Mouse (Mus musculus) liver (tissue): ENCODE results near the gene Fgfr4.

Experiments used
- DNase-seq: peaks from one replicate; pipeline ENCODE4 v3.0.0-alpha.2; 2020; ENCODE audit warnings: mixed read lengths

Gene Fgfr4

DNA sequence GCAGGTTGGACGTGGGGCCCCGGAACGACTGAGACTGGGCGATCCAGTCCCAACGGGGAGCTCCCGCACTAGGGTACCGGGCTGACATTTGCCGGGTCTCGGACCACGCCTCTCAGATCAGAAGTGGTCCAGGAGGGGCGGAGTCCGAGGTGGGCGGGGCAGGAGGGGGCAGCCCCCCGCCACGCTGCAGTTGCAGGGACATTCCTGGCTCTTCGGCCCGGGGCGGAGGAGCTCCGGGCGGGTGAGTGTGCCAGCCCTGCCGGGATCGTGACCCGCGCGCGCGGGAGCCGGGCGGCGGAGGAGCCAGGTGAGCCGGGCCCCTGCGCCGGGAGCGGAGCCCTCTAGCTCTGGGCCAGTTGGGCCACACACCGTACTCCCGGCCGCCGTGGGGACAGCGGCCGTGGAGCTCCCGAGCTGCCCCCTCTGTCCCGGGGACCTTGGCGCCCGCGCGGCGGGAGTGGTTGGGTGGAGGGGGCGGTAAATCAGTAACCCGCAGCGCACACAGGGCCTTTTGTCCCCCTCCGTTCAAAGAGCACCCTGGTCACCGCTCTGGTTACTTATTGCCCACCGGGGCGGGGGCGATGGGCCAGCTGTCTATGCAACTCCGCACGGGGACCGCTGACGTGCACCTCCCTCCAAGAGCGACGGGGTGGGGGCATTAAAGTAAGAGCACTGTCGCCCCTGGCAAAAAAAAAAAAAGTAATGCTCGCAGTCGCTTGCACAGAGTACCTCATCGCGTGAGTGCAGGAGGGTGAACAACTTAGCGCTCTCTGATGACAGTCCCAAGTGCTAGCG is at the start of gene Fgfr4:
Fgfr4 (plus strand) TSS at position 20 of the 795 bp plus-strand sequence.
- peak; percentile 70 for DNase-seq

DNA sequence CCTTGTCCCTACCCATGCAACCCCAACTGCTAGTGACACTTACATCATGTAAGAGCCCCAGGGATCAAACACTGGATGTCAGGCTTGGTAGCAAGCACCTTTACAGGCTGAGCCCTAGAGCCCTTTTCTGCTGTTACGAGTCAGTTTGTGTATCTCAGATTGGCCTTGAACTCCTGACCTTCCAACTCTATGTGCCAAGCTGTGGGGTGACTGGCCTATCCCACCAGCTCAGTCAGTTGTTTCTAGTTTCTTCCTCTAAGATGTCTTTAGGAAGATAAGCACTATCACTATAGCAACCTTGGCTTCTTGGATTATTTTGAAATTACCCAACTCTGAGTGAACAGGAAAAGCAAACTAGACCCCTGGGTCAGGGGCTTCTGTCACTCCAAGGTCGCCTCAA is 49.1 kb upstream of the Fgfr4 start:
- DNase-seq = no peak

DNA sequence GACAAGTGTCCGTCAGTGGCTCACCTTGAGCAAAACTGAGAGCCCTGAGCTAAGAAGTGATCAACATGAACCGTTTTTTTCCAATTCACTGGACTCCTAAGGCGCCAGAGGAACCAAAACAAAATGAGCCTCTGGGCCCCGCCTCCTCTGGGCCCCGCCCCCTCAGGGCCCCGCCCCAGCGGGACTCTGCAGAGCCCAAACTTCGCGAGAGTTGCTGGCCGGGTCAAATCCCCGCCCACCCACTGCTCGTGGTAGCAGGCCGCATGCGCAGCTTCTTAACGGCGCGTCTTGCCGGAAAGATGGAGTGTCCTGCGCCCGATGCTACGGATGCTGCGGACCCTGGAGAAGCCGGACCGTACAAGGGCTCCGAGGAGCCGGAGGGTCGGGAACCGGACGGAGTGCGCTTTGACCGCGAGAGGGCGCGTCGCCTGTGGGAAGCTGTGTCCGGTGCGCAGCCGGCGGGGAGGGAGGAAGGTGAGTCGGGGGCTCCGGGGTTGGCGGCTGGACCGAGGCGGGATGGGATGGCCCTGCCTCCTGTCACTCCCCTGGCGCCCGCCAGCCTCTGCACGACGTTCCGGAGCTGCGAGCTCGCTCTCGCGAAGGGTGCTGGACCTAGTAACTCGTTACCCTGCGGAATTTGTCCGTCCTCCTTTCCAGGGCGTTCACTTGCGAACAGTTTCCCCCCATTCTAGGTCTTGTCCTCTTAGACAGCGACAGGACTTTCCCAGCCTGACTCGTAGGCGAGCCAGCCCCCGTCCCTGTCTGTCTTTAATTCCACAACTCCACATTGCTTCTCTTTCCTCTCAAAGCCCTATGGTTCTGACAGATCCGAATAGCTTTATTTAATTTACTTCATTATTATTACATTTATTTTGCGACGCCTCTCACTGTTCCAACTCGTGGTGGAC is 47.1 kb upstream of the Fgfr4 start, which contains the start of gene Zfp346:
Zfp346 (plus strand) TSS at position 267 of the 908 bp plus-strand sequence.
- DNase-seq = peak; percentile 99

DNA sequence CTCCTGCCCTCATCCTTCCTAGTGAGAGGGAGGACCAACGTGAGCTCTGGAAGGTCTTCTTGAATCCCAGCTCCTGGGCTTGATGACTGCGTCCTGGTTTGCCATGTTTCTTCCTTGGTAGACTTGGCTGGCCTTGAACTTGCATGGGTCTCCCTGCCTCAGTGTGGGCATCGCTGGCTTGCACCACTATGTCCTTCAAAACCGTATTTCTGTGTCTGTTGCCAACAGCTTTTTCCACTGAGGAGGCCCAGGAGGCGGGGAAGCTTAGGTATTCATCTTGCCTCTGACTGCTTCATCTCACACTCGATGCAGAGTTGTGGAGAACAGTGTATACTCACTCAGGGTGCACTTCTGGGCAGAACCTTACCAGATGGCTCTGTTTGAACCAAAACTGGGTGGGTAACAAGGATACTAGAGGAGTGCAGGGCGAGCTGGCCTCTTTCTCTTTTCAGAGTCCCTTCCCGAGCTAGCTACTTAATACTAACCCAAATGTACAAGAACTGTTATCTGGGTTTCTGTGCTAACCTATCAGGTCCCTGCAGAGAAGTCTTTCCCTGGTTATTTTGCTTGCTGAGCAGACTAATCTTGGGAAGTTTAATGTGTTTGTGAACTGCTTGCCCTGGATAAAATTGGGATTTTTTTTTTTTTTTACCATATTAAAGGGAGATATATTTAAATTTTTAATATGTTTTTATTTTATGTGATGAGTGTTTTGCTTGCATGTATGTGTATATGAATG is 46.3 kb upstream of the Fgfr4 start:
- DNase-seq = peak; percentile 24

DNA sequence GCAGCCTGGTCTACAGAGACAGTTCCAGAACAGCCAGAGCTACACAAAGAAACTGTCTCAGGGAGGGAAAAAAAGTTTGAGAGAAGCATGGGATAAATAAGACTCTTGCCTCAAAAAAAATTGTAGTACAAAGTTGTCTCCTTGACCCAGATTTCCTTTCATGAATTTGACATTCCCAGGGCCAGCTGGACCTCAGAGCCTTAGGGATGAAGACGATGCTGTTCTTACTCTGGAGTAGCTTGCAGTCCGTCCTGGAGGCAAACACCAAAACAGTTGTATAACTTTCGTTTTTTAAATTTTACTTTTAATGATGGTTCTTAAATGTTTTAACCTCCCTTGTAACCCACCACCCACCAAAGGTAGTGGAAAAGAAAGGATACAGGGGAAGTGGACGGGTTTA is 45.3 kb upstream of the Fgfr4 start:
- DNase-seq = no peak

DNA sequence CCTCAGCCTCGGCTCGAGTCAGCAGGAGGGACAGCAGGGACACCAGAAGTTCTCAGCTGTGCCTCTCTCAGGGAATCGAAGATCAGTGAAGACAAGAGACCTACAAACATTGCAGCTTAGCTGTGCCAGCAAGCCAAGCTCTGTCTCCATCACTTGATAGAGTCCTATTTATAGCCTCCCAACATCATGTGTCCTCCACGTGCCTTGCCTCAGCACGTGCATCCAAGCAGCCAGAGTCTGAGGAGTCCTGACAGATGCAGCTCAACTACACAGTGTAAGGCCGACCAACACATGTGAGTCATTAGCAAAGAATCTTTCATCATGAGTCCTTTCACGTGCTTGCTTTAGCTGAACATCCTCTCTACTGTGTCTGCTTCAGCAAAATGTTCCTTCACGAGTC is 44.7 kb upstream of the Fgfr4 start:
- no peak for DNase-seq

DNA sequence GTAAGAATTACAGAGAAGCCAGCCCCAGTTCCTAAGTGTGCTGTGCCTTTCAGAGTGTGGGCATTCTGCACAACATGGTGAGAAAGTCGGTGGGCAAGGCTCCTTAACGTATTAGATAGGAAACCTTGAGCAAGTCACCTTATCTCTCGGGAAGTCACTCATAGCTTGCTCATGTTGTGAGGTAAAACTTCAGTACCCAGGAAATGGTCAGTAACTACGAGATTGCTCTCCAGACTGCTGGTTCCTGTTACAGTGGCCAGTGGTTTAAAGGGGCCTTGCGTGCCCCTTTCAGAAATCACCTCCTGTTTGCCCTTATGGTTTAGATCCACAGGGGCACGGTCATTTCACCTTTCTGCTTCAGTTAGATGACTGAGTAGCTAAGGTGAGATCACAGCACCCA is 38.1 kb upstream of the Fgfr4 start:
- no peak for DNase-seq

DNA sequence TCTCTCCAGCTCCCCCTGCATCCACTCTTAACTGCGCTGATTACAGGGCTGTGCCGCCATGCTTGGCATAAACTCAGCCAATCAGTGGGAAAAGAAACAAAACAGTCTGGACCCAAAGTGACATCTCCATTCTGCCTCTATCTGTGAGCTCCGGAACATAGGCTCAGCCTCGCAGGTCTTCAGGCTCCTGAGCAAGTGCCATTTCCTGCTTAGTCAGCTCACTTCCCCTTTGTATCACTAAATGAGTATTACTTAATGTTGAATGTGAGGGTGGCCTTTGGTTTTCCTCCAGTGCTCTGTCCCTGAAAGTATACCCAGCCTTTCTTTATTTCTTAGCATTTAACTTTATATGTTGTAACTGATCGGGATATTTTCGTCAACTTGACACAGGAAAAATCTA is 27.5 kb upstream of the Fgfr4 start:
- DNase-seq = no peak

DNA sequence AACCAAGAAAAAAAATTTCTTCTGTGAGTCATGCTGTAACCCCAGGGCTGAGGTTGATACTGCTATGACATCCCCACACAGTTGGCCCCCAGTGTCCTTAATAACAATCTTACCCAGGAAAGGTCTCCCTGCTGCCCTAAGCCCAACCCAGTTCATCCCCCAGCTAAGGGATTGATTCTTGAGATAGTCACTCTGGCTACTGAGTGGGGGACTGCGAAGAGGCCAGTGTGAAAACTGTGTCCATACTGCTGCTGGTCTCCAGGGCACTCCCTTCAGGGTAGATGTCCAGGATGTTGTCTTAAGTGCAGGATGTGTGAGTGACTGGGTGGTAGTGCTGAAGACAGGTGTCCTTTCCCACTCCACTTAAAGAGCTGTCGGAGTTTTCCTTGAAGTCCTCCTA is 19.0 kb upstream of the Fgfr4 start, which contains the start of gene Gm17617:
Gm17617 (minus strand) TSS at position 101 of the 400 bp plus-strand sequence.
- no peak for DNase-seq

DNA sequence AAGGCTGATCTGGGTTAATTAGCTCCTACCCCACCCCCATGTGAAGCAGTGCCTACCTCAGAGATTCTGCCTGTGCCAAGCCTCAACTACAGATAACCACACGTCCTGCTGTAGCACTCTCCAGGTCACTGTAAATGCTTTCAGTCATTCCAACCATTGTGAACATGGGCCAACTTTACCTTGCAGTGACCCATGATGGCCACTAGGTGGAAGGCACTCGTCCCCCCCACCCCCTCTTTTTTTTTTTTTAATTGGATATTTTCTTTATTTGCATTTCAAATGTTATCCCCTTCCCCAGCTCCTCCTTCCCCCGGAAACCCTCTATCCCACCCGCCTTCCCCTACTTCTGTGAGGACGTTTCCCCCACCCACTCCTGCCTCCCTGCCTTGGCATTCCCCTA is 17.1 kb upstream of the Fgfr4 start:
- no peak for DNase-seq

DNA sequence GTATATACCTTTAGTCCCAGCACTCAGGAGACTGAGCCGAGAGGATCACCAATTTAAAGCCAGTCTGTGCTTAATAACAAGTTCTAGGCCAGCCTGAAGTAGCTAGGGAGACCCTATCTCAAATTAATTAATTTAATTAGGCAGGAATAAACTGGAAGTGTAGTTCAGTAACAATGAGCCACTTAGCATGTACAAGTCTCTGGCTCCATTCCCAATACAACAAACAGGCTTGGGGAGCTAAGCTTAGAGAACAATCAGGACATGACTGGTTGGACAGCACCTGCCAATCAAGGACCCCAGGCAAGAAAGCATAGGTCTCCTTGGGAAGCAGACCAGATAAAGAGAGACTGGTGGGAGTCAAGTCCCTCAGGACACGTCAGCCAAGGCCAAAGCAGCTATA is 12.2 kb upstream of the Fgfr4 start:
- no peak for DNase-seq

DNA sequence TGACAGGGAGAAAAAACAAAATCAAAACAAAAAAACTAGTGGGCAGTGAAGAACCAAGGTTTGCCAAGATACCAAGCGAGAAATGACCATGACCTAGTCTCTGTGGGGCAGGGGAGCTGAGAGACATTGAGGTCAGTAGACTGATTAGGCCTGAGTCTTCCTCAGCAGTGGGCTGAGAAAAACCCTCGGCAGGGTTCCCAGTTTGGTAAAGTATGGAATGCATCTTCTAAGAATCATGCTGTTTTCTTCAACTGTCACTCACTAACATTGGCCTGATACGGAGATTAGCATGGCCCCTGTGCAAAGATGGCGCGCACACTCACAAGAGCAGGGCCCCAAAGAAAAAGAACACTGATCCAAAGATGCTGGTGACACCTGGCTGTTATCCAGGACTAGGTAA is 1.5 kb downstream of the Fgfr4 start:
- no peak for DNase-seq

DNA sequence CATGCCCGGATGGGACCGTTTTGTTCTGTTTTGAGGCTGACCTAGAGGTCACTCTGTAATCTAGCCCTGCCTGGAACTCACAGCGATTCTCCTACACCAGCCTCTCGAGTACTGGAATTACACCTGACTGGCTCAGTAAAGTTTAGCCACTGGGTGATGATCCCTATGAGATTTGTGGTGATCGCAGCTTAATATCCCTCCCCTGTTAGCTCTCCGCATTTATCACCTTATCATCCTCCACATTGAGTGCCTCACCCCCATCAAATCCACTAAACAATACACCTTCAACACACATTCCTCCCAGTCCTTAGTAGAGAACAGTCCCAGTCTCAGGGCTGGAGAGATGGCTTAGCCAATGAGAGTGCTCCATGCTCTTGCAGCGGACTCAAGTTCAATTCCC is 9.9 kb downstream of the Fgfr4 start:
- DNase-seq = no peak

DNA sequence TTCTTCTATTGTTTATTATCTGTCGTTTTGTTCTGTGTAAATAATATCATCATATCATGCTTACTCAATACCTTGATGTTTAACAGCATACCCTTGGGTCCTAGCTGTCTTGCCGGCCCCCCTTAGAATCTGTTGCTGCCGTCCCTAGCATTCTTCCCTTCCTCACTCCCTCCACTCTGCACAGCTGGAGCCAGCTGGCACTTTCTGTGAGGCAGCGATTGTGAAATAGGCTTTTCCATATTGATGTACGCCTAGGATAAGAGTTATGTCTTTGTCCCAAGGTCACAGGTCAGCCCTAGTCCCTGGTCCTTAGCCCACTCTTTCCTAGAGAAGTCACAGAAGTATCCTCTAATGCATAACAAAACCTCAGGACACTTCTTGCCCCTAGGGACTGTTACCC is 11.1 kb downstream of the Fgfr4 start:
- DNase-seq = no peak

DNA sequence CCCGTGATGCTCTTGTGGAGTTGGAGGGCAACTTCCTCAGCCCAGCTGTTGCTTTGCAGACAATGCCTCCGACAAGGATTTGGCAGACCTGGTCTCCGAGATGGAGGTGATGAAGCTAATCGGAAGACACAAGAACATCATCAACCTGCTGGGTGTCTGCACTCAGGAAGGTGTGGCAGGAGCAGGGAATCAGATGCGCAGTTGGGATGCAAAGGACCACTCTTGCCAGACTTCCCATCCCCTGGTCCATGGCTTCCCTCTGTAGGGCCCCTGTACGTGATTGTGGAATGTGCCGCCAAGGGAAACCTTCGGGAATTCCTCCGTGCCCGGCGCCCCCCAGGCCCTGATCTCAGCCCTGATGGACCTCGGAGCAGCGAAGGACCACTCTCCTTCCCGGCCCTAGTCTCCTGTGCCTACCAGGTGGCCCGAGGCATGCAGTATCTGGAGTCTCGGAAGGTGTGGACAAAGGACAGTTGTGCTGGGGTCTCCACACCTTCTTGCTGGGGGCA is 13.4 kb downstream of the Fgfr4 start:
- no peak for DNase-seq

DNA sequence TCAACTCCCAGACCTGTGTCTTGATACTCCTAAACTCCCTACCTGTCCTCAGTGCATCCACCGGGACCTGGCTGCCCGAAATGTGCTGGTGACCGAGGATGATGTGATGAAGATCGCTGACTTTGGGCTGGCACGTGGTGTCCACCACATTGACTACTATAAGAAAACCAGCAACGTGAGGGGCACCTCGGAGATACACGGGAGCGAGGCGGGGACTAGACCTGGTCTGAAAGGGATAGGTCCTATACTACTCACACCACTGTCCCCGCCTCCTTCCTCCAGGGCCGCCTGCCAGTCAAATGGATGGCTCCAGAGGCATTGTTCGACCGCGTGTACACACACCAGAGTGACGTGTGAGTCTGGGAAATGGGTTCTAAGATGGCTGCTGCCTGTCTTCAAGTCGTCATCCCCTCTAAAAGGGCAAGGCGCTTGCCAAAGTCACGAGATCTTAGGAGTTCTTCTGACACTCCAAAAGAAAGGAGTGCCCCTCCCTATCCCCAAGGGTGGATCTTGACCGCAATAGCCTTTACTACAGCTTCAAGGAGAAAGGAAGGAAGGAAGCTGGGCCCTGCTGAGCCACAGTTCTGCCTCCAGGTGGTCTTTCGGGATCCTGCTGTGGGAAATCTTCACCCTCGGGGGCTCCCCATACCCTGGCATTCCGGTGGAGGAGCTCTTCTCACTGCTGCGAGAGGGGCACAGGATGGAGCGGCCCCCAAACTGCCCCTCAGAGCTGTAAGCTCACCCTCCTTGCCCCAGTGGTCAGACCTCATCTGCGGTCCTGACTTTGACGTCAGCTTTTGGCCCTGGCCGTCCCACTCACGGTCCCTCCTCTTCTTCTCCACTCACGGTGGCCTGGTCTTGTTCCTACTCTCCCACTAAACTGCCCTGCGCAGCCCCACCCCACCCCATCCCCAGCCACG is 14.6 kb downstream of the Fgfr4 start:
- no peak for DNase-seq

DNA sequence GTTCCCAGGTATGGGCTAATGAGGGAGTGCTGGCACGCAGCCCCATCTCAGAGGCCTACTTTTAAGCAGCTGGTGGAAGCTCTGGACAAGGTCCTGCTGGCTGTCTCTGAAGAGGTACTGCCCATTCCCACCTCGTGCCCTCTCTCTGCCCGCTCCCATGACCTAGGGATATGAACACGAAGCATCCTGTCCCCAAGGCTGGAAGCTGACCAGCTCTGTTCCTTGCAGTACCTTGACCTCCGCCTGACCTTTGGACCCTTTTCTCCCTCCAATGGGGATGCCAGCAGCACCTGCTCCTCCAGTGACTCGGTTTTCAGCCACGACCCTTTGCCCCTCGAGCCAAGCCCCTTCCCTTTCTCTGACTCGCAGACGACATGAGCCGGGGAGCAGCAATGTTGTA is 15.4 kb downstream of the Fgfr4 start:
- no peak for DNase-seq

DNA sequence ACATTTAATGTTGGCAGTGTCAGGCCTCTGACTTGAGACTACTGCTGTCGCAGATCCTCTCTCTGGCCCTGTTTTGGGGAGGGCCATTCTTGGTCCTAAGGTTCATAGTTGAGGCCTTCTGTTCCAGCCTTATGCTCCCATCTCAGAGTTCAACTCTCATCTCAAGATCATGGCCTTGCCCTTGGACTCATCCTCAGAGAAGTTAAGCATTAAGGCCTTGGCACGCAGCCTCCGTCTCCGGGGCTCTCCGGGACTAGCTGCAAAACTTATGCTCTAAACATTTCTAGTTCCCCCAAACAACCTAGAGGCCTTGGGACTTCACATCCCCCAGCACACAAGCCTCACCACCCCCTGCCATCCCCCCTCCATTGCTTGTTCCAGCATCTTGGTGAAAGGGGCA is 15.8 kb downstream of the Fgfr4 start:
- no peak for DNase-seq

DNA sequence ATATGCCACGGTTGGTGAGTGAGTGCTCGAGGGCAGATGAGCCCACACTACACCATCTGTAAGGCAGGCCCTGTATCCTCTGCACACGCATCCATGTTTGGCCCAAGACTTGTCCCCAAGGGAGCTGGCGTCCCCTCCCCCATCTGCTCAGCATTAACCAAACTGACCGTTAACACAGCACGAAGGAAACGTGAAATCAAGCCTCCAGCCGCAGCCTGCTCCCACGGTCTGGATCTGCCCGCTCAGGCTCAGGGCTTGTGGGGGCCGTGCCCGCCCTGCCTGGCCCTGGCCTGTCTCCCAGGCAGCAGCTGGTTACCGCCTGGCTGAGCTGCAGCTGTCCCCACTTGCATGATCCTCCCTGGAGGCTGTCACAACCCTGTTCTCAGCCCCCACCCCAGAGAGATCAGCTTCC is 16.5 kb downstream of the Fgfr4 start:
- DNase-seq = peak; percentile 24

DNA sequence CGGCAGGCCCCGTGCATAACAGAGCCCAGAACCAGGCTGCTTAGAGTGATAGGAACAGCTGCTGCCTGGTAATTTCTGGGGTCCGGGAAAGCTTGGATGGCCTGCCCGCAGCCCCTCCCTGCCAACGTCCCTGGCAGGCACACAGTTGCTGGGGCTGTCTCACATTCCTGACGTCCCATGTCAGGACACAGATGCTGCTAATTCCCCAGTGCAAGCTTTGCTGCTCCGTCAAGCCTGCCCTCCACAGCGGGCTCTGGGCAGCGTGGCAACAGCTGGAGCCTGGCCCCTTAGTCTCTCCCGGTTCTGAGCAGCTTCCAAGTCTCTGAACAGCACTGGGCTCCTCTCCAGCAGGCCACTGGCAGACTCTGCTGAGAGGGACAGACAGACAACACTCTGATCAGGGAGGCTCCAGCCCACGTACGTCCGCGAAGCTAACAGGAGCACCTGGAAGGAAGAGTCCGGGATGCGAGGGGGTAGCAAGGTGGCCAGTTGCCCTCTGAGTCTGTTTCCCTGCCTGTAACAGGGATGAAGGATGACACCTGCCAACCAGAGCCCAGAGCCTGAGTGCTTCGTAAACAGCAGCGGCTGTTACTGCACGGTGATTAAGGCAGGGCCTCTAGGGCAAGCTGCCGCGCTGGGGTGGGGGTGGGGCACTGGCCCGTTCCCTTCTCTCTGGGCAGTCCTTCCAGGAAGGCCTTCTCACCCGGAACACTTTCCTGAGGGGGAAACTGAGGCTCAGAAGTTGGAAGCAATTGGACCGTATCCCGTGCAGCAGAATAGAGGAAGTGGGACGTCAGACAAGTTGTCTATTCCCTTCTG is 19.3 kb downstream of the Fgfr4 start:
- DNase-seq = peak; percentile 36

DNA sequence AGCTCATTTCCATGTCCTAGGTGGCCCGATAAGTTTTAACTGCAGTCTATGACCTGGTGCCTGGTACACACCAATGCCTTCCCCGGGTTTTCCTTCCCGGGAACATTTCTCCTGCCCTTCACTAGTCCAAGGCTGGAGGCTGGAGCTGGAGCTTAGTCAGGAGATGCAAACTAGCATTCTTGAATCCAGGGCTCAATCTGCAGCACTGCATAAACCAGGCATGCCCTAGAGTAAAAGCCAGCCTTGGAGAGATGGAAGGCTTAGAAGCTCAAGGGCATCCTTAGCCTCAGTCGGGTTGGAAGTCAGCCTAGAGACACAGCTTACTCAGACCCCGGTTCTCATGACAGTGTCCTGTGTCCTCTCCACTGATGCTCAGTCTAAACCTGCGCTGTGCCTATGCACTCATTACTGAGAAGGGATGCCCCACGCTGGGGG is 19.9 kb downstream of the Fgfr4 start:
- DNase-seq = no peak
